Mouse (Mus musculus) heart, adult 9 months (tissue): ENCODE measurements at regions not wholly inside any gene's neighbourhood (a gene's known extent, or its start where the extent isn't known, plus 50 kb on each side); places are given as distances from the start of the nearest gene placed in this dataset.
"Not testable (repeated sequence)": the region's sequence is repeated elsewhere in the genome, so short reads cannot be mapped to it uniquely, and the experiment has no call there.

ENCODE experiments used
- DNase-seq, 2 experiments: peaks; one replicate each; pipeline ENCODE4 v3.0.0; 2022; ENCODE audit warnings: low spot score in 2 of 2

DNA sequence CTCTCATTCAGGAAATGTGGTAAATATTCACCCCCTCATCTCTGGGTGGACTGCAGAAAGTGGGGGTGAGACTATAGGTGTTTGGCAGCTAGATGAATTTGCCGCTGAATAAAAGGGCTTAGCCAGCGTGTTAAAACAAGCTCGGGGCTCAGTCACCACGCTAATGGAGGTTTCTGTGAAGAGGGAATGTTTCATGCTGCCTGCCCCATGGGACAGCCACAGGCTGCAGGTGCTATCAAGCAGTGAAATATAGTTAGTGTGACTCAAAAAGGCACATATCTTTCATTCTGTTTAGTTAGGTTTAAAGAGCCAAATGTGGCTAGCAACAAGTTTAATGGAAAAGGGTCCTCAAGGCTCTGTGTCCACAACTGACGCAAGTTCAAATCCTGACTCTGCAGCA lies 121.5 kb downstream of the Zfp36l1 start:
- no peak for DNase-seq

DNA sequence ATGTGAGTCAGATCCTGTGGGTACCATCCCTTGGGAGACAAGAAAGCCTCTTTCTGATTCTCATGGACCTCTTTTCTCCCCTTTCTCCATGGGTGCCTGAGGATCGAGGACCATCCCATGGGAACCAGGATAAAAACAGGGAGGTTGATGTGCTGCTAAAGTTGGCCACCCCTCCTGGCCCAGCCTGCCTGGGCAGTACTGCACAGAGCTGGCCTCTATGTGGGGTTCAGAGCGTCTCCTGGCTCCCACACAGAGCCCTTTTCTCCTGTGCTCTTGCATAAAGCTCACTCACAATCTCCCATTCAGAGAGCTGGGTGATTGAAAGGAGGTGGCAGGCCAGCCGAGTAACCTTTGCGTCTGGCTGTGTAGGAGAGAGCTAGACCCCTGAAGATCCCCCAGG lies 122.1 kb downstream of the Zfp36l1 start:
- DNase-seq: no peak

DNA sequence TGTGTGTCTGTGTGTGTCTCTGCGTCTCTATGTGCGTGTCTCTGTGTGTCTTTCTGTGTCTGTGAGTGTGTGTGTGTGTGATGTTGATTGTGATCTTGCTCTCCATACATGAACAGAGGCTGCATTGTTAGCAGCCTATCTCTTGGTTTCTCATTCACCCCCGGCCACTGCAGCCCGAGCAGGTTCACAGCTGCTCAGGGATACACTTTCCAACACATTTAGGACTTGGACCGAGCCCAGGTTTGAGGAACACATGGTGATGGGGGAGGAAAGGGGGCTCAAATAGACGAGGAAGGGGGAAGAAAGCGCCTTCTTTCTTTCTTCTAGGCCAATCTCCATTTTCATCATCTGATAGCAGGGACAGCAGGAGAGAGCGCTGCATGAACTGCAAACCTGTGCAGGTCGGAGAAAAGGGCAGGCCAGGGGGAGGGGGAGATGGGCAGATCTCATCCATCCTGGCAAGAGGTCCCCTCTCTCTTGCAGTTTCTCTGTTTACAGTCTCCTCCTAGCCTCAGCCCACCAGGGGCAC lies 123.2 kb downstream of the Zfp36l1 start:
- no peak for DNase-seq

DNA sequence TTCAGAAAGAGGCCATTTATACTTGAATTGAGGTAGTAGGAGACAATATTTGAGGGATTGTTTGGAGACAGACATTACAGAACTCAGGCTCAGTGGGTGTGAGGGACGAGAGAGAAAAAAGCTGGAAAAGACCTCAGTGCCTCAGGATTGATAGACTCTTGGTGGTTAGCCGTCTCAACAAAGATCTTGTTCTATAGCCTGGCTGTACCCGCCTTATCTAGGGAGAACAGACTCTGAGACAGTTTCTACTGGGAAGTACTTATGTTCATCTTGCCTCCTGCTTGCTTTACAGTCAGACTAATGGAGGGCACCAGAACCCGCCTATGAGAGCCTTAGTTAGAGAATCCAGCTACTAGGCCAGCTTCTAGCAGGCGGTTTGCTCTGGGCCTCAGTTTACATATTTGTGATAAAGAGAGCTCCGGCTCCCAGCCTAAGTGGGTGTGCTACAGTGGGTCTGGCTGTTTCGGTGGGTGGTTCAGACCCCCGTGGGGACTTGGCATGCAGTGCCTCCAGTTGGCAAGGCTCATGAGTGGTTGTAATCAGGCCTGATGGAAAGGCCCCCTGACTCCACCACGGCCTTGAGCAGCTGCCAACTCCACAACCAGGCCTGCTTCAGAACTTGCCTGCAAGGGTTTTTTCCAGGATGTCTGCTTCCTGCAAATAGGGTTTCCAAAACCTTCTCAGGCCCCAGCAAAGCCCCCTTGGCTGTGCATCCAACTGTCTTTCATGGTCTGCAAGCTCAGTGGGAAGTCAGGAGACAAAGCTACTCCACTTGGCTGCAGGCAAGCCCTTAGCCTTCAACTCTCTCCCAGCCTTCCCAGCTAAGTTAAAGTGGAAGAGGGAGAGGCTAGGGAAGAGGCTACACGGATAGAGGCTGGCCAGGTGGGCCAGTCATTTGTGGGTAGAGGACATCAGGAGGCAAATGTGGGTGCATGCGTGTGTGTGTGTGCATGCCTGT lies 124.1 kb downstream of the Zfp36l1 start:
- no peak for DNase-seq

DNA sequence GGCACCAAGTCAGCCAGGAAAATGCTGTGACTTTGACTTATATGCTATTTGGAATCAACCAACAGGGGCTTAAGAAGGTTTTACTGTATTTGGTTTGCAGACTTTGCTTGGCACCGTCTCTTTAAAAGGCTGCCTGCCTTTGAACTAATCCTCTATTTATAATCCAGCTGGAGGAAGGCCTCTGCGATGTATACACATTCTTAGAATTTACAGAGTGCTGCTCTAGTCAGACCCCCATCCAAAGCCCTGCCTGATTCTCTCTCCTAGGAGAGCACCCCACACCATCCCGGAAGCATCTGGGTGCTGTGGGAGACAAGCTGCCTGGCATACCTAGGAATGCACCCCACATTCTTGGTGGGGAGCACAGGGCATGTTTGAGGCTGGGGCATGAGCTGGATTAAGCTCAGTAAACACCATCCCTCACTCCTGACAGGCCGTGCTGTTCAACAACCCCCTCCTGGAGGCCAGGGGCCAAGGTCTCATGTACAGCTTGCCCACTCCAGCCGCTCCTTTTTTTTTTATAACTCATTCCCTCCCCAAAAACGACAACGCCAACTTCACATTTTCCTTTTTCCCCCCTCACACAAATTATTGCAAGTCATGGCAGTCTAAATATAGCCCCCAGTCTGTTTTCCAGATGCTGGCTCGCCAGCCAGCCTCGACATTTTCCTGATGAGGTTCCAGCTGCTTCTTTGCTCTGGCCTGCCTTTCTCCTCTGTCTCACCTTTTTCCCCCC lies 126.4 kb downstream of the Zfp36l1 start:
- DNase-seq: no peak

DNA sequence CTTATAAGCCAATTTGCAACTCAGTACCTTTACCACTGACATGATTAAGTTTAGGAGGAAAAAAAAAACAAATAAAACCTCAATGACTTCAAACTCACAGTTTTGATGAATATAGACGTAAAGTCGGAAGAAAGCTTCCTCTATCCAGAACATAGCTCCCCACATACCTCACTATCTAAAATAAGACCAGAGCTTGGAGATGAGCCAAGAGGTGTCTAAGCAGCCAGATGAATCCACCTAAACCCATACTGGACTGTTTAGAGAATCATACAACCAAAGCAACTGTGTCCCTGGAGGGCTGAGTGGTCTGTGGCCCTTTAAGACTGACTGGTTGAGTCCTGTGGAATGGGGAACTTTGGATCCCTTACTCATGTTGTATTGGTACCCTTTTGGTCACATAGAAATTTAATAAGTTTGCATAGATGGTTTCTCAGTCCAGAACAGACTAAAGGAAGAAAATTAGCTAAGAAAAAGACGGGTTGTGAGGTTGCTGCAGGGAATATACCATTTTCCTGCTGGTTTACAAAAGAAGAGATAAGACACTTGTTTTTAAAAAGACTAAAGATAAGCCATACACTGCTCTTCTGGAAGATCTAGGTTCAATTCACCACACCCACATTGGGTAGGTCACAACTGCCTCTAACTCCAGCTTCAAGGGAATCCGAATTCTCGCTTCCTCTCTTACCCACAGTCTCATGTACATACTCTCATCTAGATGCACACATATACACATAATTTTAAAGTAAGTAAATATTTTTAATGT lies 127.6 kb downstream of the Zfp36l1 start:
- DNase-seq: no peak

DNA sequence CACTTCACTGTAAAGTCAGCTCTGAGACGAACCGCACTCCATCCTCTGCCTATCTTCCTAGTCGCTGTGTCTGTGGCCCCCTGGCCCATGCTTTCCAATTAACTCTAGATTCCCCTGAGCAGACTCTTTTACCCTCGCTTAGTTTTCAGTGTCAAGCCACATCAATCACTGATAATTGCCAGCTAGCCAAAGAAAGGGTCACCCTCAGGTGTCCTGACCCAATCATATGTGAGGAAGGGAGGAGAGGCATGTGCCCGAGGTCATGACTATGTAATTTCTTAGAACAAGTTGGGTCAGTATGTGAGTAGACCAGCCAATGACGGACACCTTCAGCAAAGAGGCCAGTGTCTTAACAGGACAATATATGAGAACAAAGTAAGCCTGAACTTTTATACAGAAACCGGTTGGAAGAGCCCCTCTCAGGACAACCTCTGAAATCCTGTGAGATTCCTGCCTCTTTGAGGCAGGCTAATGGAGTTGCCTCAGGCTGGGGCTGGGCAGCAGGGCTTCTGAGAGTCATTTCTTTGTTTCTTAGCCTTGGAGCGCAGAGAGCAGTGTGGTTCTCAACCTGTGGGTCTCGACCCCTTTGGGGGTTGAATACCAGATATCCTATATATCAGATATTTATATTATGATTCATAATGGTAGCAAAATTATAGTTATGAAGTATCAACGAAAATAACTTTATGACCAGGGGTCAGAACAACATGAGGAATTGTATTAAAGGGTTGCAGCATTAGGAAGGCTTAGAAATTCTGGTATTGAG lies 128.6 kb downstream of the Zfp36l1 start:
- DNase-seq: no peak

DNA sequence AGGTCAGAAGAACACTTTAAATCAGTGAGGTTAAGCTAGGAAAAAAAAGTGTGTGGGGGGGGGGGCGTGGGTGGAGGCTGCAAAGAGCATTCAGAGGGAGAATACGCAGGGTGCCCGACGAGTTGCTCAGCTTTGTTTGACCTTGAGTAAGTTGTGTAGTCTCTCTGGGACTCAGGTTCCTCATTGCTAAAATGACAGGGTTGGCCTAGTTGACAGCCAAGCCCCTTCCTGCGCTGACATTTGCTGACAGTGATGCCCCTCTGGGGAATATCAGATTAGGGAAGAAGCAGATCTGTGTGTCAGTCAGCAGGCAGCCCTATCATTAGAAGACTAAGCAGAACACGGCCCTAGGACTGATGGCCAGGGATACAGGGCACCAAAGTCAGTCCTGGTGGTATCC lies 129.6 kb downstream of the Zfp36l1 start:
- DNase-seq: no peak

DNA sequence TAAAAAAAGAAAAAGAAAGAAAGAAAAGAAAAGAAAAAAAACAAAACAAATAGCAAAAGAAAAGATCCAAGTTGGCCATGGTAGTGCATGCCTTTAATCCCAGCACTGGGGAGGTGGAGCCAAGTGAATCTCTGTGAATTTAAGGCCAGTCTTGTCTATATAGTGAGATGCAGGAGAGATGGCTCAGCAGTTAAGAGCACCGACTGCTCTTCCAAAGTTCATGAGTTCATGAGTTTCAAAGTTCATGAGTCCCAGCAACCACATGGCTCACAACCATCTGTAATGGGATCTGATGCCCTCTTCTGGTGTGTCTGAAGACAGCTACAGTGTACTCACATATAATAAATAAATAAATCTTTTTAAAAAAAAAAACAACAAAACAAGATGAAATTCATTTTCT lies 130.3 kb downstream of the Zfp36l1 start:
- not testable (repeated sequence) for DNase-seq

DNA sequence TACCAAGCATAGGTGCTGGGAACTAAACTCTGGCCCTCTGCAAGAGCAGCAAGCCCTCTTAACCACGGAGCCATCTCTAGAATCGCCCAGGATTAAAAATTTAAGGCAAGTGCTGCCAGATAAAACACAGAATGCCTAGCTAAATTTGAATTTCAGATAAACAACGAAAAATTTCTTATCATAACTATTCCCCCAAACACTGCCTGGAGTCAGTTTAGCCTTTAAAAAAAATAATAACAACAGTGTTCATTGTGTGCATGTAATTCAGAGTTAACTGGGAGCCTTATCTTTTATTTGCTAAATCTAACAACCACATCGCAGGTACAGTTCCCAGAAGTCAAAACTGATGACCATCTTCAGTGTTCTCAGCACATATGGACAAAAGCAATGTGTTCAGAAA lies 132.1 kb downstream of the Zfp36l1 start:
- no peak for DNase-seq

DNA sequence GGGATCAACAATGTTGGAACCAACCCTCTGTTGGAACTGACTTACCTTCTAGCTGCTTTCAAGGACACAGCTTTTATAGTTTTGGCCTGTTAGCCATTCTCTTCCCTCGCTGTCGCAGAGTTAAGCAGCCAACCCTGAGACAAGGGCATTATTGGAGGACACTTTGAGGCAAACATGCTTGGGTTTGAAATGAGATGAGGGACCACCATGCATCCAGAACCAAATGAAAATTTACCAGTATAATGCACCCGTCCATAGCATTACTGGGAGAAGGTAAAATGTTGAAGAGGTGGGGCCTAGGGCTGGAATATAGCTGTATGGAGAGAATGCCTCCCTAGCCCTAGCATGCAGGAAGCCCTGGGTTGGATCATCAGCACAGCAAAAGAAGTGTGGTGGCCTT lies 135.7 kb downstream of the Zfp36l1 start:
- no peak for DNase-seq

DNA sequence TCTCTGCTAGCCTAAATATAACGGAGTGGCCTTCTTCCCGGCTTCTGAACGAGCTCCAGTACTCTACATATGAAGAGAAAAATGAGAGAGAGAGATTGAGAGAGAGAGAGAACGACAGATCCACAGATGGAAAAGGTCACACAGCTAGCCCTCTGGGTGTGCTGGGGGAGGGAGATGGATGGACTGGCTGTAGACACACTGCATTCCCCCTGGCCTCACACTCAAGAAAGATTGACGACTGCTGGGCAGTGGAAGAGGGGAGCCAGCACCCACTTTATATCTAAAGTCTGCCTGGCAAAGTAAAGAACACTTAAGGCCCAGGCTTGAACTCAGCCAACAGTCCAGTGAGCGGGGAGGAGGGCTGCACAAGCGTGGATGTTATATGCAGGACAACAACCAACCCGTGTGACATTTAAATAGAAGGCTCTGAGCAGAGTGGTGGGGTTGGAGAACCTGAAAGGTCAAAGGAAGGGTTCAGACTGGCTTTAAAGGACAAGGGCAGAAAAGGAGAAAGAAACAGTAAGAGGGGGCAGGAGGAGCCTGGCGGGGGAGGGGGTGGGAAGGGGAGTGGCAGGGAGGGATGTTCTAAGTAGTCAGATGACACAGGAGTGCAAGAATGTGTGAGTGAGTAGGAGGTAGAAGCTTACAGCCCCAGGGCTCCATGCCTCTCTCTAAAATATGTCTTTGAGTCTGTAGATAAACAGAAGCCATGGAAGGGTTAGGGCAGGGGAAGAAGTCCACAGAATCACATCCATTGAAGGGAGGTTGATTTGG lies 137.2 kb downstream of the Zfp36l1 start:
- no peak for DNase-seq

DNA sequence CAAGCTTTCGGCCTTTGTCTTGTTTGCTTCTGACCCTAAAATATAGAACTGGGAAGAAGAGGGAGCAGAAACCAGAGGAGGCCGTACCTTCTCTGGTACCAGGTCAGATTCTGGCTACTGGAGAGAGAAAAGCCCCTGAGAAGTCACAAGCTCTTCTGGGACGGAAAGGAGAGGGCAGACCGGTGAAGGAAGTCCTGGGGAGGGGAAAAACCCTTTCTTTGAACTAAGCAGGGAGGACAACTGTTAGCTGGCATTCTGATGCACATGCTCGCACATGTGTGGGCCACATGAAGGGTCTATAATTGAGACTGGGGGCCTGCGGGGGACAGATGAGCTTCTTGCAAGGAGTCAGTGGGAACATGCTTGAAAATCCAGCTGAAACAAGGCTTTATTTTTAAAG lies 137.8 kb downstream of the Zfp36l1 start:
- DNase-seq: no peak

DNA sequence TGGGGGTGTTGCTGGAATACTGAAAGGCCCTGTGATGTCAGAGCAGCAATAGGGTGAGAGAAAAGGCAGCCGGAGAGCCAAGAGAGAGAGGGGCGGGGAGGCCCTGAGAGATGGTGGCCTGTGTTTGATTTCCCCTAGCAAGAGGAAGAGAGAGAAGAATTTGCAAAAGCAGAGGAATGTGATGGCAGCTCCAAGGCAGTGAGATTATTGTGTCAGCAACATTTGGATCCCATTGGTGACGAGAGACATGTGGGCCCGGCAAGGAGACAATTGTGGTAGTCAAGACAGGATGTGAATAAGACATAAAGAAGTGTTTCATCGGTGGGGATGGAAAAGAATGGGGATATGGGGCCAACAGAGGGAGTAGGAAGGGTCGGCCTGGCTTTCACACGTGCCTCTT lies 138.3 kb downstream of the Zfp36l1 start:
- DNase-seq: peak; percentile 78 to 79

DNA sequence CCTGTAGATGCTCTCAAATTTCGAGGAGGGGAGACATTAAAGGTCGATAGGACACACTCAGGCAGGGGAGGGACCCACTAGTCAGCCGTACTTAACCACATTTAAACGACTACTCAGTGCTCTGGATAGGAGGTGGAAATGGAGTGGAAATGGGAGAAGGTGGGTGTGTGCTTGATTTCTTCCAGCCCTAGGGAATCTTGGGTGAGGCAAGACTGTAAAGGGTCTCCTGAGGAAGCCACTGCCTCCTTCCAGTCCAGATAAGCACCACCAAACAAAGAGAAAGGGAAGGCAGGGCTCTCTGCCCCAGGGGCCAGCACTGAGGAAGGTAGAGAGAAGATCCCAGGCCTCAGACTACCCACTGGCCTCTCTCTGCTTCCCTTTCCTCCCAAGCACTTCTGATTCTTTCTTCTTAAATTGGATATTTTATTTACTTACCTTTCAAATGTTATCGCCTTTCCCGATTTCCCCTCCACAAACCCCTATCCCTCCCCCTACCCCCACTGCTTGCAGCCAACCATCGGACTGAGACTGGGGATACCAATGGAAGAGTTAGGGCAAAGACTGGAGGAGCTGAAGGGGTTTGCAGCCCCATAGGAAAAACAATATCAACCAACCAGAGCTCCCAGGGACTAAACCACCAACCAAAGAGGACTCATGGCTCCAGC lies 139.1 kb downstream of the Zfp36l1 start:
- no peak for DNase-seq

DNA sequence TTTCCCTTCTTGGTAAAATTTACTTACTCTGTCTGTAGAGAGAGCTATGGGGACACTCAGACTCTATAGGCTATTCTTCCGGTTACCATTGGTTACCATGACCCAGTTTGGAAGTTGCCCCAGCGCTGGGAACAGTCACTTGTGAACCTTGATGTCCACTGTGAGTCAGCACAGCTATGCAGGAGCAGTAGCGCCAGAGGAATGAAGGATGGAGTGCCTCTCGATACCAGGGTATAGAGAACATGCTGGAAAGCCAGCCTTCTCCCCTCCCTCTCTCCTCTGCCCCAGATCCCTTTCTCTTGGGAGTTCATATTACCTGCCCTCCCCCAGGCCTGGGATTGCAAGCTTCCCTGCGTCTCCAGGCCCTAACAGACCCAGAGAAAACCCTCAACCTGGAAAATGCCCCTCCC lies 141.8 kb downstream of the Zfp36l1 start:
- no peak for DNase-seq

DNA sequence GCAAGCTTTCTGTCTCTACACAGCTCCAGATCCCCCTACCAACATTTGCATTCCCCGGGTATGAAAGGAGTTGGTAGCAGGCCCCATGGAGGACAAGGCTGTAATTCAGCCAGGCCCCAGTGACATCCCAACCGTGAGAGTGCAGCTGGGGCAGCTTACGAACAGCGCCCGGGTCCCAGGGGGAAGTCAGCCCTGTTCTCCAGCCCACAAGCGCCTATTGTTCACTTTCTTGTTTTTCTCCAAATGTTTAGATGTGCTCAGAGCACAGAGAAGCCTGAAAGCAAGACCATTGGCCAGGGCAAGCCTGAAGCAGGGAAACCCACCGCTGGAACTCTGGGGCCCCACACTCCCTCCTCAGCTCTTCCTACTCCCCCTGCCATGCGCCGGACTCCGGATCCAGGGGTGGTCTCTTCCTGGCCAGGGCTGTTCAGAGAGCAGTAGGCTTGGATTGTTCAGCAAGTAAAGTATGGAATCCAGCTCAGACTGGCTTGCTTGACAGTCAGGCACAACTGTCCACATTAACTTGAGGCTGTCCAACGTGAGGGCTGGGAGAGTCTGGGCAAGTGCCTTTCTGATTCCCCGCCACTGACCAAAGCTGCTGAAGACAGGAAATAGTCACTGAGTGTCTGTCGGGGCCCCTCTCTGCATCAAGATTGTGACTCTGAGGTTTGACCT lies 142.4 kb downstream of the Zfp36l1 start:
- peak in 1 of 2 experiments; percentile 60 for DNase-seq

DNA sequence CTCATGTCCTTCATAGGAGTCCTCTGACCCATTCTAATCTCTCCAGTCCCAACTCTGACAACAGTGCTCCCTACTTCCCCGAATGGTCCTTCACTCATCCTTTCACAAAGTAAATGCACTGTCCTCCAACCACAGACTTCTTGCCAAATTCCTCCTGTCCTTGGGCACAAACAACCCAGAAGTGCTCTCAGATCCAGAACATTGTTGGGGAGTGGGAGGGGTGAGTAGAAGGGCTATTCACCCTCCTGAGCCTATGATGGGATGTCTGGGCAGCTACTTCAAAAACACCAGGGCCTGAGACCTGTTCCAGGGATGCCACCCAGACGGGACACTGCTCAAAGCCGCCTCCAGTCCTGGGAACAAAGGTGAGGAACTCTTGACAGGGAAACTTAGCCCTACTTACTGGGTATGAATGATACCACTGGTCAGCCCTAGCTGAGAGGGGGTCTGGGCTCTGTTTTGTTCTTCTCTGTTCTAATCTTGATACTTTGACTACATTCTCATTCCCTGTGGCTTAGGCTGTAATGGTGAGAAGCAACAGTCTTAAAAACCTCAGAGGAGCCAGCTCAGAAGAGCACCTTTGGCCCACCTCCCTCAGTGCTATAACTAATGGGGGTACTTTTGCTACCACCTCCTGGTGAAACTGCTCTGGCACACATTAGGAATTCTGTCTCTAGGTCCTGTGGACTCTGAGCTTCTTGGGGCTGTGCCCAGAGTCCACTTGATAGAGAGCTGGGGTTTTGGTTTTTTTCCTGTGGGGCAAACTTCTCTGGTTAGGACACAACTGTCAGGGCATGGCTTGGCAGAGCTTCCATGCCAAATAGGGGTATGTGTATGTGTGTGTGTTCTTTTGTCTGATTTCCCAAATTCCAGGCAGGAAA lies 143.2 kb downstream of the Zfp36l1 start:
- DNase-seq: peak in 1 of 2 experiments; percentile 65
